Mouse (Mus musculus) spleen, adult 2 months (tissue): ENCODE measurements around the gene Spaca6.

Source experiments
- CTCF ChIP-seq: fragments of 200-500 bp; IDR thresholded peaks from 2 replicates; pipeline ENCODE4 v1.5.1; 2011; ENCODE audit warnings: mild to moderate bottlenecking, inconsistent platforms; ENCODE audit not compliant: insufficient read depth, insufficient read length, insufficient replicate concordance; ENCODE audit errors: extremely low read depth
- POLR2A ChIP-seq: fragments of 200-500 bp; IDR thresholded peaks from 2 replicates; pipeline ENCODE4 v1.6.1; 2011; ENCODE audit warnings: low read depth, low read length, inconsistent platforms

DNA sequence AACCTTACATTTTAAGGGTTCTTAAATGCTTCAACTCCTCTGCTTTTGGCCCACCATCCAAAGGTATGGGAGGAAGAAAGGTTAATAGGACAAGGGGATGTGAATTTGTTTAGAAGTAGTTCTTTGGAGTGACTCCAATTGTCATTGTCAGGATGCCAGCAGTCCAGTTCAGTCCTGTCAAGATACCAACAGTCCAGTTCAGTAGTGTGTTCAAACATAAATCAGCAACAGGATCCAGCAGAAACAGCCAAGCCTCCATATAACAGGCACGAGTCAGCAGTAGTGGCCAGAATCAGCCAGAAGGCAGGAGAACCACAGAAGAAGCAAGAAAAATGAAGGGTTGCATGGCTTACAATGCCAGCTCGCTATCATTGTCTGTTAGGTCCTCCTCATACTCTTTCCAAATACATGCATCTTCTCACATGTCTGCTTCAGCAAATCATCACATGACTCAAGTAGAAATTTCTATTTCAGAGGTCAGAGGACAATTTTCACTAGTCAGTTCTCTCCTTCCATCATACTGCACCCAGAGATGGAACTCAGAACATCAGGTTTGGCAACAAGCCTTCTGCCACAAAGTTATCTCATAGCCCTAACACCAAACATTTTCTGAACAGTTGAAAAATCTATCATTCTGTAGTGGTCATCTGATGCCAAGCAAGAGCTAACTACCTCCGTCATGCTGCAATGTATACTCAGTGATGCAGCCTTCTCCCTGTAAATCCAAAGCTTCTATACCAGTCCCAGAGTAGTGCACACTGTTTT is 35.9 kb upstream of the Spaca6 start:
- TF ChIP-seq POLR2A (no peak), CTCF (no peak)
